Mouse (Mus musculus) c-Kit-positive CD71-negative TER-119-negative erythroid progenitor cells, embryonic 14.5 days (primary cell): ENCODE results near the gene Ldlrad1.

Source experiments
- DNase-seq: peaks from one replicate; pipeline ENCODE4 v3.0.0-alpha.2; 2013; ENCODE audit warnings: low read depth

The Ldlrad1 gene

DNA sequence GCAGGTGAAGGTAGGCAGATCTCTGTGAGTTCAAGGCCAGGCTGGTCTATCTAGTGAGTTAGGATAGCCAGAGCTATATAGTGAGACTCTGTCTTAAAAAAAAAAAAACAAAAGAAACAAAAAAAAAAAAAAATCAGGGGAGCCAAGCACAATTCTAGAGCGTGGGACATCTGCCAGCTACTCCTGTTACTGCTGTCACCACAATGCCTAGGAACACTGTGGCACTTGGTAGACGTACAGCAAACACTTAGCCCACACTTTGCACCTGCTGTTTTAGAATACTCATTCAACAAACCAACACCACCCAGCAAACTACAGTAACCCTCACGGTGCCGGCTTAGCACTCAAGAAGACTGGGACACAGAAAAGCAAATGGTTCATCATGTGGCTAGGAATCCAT, 2.5 kb downstream of the Ldlrad1 start:
- DNase-seq: no peak

DNA sequence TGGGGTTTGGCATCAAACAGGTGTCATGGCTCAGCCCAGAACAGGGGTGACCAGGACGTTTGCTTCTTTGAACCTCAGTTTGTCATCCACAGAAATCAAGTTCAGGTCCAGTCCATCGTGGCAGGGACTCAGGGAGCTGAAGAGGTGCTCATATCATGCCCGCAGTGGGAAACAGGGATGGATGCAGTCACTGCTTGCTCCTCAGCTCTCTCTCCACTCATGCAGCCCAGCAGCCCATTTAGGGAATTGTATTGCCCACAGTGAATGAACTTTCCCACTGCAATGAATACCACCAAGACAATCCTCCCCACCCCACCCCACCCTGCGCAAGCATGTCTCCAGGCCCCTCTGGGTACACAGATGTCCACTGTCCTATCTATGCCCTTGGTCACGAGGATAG, 3.0 kb downstream of the Ldlrad1 start:
- DNase-seq: no peak

DNA sequence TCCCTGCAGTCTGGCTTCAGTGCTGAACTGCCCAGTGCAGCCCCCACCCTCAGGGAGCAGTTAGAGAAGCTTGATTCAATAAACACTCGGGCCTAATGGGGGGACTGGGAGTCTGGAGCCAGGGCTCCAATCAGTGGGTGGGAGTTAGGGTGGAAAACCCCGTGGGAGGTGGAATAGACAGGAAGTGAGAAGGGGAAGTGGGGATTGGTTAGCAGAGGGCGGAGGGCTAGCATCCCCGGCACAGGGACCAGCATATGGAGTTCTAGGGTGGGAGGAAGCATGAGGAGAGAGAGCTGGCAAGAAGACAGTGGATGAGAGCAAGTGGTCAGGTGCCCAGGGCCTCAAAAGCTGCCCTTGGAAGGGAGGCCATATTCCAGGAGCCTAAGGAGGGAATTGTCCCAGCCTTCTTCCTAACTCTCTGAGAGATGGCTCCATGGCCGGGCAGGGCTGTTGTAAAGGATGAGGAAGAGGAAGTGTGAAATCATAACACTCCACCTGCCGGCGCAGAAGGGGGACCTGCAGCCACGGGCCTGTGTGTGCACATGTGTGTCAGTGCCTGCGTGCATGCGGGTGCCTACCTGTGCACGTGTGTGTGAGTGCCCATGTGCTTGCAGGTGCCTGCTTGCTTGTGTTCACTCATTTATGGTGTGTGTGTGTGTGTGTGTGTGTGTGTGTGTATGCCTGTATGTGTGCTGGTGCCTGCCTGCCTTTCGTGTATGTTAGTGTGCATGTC, 4.5 kb downstream of the Ldlrad1 start:
- no peak for DNase-seq

DNA sequence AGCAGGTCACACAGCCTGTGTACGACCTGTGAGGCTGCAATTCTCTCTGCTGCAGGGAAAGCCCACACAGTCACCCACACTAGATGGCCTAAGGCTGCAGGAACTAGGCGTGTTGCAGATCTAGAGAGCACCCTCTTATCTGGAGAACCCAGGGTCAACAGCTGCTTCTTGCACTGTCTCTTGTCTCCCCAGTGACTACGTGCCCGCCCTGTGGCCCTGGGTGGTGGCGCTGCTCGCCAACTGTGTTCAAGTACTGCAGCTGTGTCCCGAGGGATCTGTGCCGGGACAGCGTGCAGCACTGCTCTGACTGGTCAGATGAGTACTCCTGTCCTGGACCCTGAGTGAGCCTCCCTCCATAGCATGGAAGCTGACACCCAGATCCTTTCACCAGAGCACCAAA, 8.6 kb downstream of the Ldlrad1 start:
- peak; percentile 41 for DNase-seq

DNA sequence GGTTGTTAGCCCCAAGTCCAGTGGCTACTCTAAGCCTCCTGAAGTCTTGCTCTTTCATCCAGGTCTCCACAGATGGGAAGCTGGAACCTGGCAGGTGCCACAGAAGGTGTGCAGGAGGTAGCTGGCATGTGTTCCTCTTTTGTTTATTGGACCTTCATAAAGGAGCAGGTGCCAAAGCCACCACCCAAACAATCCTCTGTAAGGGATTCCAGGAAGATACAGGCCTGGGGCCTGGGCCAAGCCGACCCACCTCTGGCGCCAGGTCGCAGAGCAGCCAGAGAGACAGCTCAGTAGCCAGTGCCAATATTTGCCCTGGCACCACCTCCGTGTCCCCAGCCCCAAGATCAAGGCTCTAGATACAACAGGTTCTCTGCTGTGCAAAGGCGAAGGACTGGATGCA, 12.5 kb downstream of the Ldlrad1 start:
- no peak for DNase-seq

DNA sequence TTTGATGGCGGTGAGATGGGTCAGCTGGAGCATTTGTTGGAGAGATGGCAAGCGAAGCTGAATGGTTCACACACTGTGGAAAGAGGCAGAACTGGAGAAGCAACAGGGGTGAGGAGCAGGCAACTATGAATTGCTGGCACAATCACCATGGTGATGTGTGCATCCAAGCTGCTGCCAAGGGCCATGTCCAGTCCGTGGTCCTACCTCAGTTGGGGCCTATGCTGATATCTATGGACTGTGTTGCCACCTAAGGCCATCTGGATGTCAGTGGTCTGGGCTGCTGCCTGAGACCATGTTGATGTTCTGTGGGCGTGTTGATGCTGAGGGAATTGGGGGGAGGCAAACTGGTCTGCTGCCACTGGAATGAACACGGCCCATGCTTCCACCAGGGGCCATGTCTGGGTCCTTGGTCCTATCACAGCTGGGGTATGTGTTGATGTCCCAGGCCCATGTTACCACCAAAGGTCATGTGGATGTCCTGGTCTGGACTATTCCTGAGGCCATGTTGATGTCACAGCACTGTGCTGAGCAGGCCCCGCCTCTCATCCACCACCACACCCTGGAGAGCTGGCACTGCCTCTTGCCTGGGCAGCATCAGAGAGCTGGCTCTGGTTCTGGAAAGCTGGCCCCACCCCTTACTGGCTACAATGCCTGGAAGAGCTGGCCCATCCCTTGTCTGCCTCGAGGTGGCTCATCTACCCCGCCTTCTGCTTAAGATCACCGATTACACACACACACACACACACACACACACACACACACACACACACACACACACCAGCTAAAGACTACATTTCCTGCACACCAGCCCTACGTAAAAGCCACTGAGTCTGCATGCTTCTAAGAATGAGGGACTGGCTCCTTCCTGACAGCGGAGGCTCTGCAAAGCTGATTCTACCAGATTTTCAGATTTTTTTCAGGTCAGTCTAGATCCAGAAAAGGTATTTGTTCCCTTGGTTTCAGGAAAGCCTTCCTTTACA, 14.5 kb downstream of the Ldlrad1 start:
- no peak for DNase-seq

DNA sequence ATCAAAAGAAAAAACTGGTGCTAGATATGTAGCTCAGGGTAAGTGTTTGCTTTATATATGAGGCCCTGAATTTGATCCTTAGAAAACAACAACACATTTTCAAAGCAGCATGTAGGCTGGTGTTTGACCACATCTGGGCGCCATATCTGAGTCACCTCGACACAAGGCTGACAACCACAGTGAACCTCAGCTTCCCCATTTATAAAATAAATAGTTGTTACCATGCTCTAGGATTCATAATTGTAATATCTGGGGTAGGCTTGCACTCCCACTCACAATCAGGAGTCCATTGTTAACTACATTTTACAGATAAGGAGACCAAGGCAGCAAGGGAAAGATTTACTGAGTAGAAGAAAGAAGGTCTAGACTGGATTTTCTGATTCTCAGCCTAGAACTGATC, 17.3 kb downstream of the Ldlrad1 start:
- DNase-seq: no peak

DNA sequence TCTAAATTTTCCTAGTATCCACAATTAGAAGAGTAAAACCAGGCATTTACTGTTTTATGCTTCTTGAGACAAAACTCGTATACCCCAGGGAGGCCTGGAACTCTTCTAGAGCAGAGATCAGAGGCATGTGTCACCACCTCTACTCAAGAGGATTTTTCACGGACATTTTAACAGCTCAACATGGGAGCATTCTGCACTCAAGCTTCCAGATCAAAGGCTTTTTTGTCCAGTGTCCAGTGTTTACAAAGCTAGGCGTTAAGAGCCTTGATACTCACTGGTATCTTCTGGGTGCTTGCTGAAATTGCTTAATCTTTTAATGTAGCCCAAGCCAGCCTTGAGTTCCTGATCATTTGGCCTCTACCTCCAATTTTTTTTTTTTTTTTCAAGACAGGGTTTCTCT, 23.2 kb downstream of the Ldlrad1 start:
- DNase-seq: no peak

DNA sequence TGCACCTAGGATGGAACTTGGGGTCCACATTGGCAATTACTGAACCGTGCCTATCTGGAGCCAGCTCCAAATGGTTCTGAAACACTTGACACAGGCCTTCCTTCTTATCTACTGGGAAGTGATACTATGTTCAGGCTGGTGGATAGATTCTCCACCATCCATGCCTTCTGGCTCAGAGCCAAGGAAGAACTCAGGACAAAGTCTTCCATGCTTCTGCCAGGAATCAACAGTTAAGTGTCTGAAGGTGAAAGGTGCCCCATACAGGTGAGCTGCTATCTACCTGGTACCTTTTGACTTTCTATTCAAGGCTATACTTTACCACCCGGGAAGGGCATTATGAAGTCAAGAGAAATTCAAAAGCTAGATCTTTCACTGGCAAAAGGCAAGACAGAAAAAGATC, 29.3 kb downstream of the Ldlrad1 start:
- no peak for DNase-seq

DNA sequence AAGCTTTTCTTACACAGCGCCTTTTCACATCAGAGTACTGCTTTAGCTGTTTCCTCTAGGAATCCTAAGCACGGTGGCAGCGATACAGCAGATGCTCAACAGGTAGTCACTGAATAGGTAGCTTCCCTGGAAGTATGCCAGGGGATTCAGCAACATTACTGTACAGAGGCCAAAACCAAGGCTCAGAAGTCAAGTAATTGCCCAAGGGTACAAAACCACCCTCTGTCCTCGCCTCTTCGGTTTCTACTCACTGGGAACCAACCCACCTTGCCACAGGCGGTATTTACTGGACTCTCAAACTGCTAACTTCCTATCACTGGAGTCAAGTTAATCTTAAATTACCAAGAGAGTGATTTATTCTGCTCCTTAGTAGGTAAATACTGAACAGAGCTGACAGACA, 31.2 kb downstream of the Ldlrad1 start:
- no peak for DNase-seq

DNA sequence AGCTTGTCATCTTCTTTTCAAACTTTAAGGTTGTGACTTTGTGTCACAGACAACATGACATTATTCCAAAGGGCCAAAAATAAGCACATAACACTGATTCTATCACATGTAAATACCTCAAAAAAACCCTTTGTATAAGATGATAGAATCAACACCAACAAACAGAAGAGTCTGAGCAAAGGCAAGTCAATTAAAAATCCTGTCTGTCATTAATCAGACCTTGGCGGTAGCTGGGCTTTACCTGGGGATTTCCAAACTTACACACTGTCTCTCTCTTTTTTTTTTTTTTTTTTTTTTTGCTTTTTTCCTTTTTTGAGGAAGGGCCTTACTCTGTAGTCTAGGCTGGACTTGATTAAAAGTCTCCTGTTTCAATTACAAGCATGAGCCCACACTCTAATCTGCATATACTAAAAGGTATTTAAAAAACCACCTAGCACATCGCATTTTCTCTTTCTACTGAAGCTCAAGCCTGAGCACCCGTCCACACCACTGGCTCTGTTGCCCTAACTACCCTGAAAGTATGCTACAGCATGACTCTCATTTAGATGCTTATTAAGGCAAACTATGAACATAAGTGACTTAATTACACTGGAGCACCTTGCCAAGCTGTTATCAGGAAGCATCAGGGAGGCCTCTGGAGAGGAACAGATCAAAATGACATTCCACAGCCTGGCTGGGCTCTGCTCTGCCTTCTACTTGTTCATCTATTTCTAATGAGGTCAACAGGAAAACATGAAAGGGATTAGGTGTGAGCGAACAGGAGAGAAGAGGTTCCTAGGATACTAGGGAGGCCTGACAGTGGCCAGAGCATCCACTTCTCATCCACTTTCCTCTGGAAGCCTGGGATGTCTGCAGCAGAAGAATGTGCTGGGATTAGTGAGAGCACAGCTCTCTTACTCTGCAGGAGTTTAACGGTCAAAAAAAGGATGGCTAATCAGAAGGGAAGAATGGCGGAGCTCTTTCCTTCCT, 34.7 kb downstream of the Ldlrad1 start:
- no peak for DNase-seq

DNA sequence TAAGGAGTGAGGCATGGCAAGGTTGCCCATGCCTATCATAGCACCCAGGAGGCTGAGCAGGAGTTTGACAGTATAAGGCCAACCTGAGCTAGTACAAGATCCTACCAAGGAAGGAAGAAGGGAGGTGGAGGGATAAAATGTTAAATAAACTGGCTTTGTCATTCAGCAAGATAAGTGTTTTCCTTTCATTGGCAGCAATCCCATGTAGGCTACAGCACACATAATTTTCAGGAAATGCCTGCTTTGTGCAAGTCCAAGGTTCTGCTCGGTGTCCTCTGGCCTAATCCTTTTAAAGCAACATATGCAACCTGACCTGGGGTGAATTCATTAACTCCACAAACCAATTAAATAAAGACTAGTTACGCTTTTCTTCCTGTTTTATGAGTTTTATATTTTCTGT, 36.4 kb downstream of the Ldlrad1 start:
- DNase-seq: no peak

DNA sequence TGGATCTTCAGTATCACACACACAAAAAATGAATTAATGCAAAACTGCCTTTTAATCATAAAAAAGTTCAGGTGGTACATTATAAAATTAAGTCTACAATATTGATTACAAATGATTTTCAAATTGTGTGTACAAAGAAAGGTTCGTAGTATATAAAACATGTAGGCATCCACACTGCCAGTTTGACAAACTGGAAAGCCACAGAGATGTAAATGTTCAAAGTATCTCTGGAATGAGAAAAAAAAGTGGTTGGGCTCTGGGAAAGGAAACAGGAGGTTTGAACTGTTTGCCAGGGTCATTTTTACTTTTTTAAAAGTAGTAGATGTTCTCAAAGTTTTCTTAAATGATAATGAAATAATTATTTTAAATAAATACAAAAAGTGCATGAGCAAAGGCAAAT, 37.1 kb downstream of the Ldlrad1 start:
- DNase-seq: no peak

DNA sequence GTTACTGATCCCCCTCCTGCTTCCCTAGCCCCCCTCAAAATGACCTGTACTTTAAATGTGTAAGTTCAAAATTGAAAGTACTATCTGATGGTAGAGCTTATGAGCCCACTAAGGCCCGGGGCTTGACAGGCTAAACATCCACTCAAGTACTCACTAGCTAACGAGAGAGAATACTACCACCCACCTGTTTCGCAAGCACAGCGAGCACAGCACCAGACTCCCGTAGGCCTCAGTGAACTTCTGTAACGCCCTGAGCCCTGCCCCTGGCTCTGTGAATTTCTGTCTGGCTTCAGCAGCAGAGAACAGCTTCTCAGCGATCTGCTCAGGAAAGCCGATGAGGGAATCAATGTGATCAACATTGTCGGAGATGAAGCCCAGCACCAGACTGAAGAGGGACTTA, 38.1 kb downstream of the Ldlrad1 start:
- DNase-seq: no peak

DNA sequence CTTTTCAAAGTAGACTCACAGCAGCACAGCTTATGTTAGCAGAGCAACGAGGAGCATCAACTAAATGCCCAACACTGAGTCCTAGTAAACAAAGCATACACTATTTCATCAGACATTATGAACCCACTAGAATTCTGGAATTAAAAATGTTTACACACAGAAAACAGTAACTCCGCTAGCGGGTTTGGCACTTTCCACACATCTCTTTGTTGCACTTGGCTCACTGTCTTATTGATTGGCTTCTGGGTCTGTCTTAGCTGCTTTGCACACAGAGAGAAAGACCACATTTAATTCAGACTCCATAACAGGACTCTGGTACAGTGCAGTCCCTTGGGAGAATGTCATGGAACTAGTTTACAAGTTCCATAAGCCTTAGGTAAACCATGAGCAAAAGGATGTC, 39.1 kb downstream of the Ldlrad1 start:
- DNase-seq: no peak

DNA sequence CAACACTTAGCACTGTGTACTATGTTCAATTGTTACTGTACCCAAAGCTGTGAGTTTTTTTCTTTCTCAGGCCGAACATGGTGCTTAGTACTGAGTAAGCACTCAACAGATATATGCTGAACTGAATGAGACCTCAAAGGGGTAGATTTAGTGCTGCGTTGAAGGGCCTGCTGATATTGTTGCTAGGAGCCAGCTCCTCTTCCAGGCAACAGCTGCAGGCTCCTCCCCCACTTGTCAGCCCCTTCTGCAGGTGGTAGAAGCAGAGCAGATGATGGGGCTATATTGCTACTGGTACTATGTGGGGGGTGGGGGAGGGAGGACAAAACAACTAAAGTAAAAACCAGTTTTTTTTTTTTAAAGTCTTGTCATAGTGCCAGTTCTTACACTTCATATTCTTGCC, 40.5 kb downstream of the Ldlrad1 start:
- DNase-seq: no peak

DNA sequence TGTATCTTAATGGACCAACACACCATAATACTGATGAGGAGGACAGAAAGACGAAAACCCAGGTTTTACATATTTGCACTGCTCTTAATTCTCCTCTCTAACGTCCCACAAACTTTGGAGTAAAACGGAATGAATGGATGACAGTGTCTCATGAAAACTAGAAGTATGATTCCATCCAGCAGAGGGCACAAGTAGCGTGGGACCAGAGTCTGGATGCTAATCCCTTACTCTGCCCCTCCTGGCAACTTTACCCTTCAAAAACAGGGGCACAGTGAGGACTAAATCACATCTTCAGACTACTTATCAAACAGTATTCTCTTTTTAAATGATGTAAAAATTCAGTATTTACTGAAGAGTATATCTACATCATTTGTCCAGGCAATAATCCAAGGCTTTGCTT, 41.5 kb downstream of the Ldlrad1 start:
- DNase-seq: peak; percentile 44

DNA sequence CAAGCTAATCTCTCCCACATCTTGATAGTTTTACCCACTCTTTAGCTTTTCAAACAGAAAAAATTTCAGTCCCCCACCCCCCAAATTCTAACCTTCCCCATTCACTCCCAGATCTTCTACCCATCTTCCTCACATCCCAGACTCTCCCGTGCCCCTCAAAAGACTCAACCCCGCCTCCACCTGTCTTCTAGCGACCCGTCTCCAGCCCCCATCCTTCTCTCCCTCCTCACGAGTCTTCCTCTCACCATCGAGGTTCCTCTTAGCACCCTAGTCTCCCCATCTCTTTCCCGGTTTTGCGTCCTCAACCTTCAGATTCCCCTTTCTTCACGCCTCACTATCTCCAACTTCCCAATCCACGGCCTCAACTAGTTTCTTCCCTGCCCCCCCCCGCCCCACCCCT, 43.5 kb downstream of the Ldlrad1 start:
- no peak for DNase-seq

DNA sequence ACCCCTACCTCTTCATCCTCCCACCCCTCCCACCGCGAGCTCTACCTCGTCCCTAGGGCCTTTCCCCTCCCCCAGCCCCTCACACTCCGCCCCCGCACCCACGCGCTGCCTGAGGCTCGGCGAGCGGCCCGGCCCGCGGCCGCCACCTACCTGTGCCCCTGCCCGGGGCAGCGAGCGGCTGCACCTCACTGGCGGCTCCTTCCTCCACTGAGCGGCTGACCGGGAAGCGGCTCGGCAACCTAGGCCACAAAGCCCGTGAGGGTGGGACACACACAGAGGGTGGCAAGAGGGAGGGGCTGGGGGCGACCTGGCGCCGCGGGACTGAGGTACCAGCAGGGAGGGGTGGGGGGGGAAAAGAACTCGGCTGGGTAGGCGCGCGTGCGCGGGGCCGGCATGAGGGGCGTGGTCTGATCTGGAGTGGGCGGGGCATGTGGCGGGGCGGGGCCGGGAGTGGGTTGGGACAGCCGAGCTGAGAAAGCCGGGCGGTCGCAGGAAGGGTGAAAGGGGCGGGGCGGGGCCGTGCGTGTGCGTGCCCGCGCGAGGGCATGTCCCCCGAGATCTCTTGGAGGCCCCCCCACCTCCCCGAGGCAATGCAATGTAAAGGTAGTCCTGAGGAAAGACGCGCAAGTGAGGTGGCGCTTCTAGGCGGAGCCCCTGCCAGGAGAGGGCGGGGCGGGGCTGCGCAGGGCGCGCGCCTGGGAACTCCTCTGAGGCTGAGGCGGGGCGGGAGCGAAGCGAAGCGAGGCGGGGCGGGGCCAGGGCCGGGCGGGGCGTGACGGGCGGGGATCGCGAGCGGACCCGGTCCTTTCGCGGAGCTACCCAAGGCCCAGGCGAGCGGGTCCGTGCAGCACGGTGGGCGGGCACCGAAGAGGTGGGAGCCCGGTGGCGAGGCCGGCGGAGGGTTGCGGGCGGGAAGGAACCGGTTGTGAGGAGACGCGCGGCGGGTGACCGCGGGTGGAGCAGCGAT, 44.4 kb downstream of the Ldlrad1 start, which contains the start of the genes Lrrc42 and Hspb11:
TSS of gene Lrrc42 (minus strand) at position 408 of the 967 bp plus-strand sequence.
TSS of gene Hspb11 (plus strand) at position 469 of the 967 bp plus-strand sequence.
- DNase-seq: peak; percentile 81

DNA sequence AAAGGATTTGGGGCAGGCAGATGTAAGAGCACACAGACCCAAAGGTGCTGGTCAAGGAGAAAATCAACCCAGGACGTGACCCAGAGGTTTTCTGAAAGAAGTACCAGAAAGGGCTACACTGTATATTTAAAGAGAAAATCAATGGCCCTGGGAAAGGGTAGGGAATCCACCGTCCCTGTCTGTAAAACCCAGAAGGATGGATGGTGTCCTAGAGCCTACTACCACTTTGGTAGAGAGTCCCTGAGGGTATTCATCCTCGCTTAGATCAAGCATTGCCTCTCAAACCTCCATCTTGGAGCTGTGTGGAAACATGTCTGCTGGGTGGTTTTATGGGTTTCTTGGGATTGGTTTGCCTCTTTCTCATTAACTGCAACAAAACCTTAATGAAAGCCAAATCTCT, 45.4 kb downstream of the Ldlrad1 start:
- no peak for DNase-seq

DNA sequence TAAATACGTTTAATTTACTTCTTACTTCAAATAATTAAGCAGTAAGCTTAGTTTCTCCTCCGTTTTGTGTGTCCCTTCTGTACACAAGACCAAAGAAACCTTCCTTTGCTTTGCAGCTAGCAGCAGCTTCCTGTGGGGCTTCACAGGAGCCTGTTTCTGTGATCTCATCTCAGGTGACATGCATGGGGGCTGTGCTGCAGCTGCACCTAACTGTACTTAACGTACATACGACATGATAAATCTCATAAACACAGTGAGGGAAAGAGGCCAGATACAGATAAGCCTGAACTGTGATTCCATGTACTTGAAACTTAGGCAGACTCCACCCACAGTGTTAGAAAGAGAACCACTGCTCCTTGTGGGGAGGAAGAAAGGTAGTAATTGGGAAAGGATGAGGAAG, 51.0 kb downstream of the Ldlrad1 start:
- DNase-seq: no peak
